Mouse (Mus musculus) liver, embryonic 13.5 days (tissue): ENCODE measurements around the gene Grk6. TPM values are rescaled to one million over a fixed set of nuclear protein-coding genes. Genes with fewer than 3 reads are reported as not detected.

Experiments used
- ATAC-seq: fragments of 200-750 bp; cut with Nextera tagmentation; 2 replicates; pipeline ENCODE4 v1.8.0; 2017; ENCODE audit warnings: low read depth, mild to moderate bottlenecking, moderate number of reproducible peaks, moderate library complexity
- DNase-seq: peaks from one replicate; pipeline ENCODE4 v3.0.0; 2022
- H3K27ac ChIP-seq: fragments of 300-500 bp; sonication (generic); 2 replicates; pipeline ENCODE4 v1.5.1; 2015; ENCODE audit warnings: moderate library complexity, mild to moderate bottlenecking, inconsistent platforms
- H3K27me3 ChIP-seq: fragments of 300-500 bp; sonication (generic); 2 replicates; pipeline ENCODE4 v1.6.1; 2015; ENCODE audit warnings: mild to moderate bottlenecking, inconsistent platforms
- H3K36me3 ChIP-seq: fragments of 300-500 bp; sonication (generic); 2 replicates; pipeline ENCODE4 v1.6.1; 2015; ENCODE audit warnings: mild to moderate bottlenecking, inconsistent platforms
- H3K4me1 ChIP-seq: fragments of 300-500 bp; sonication (generic); replicated peaks from 2 replicates; pipeline ENCODE4 v1.6.1; 2015; ENCODE audit warnings: inconsistent platforms
- H3K4me2 ChIP-seq: fragments of 300-500 bp; sonication (generic); 2 replicates; pipeline ENCODE4 v1.6.1; 2015; ENCODE audit warnings: inconsistent platforms, mild to moderate bottlenecking, moderate library complexity
- H3K4me3 ChIP-seq: fragments of 300-500 bp; sonication (generic); replicated peaks from 2 replicates; pipeline ENCODE4 v1.5.1; 2015; ENCODE audit warnings: mild to moderate bottlenecking, inconsistent platforms
- H3K9ac ChIP-seq: fragments of 300-500 bp; sonication (generic); 2 replicates; pipeline ENCODE4 v1.6.1; 2015; ENCODE audit warnings: mild to moderate bottlenecking, inconsistent platforms
- H3K9me3 ChIP-seq: fragments of 300-500 bp; sonication (generic); replicated peaks from 2 replicates; pipeline ENCODE4 v1.6.1; 2016; ENCODE audit warnings: inconsistent platforms
- WGBS: fragments of 180-500 bp; shearing (Covaris S2); methylation state at CpG from one replicate; pipeline ENCODE4 v1.1.7; 2015; ENCODE audit not compliant: insufficient replicate concordance; 5-methylcytosine and 5-hydroxymethylcytosine counted together
- polyA plus RNA-seq: library from polyadenylated mRNA; unstranded; fragments of >200 nt; fragmentation: Nextera tagmentation; extraction: Ambion mirVana; gene quantifications from 2 replicates; pipeline ENCODE4 v1.2.1, GENCODE M21; 2015

Grk6 gene
- polyA plus RNA-seq, 1 experiment from 2014 or later, result 25.2 TPM

DNA sequence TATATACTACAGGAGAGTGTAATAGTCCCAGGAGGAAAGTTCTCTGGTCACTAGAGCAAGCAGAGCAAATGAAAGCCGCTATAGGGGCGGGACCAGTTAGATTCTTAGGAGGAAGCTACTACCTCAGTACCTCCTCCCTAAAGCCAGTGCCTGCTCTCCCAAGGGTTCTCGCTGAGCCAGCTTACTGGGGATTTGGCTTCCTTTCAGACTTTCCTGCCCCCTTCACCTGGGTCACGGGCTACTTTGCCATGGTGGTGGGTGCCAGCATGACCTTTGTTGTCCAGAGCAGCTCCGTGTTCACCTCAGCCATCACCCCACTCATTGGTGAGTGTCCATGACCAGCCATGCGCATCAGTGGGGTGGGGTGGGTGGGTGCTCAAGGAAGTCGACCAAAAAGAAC lies 33.0 kb upstream of the Grk6 start:
- no peaks in the 10 kb centered on the region for H3K36me3 ChIP-seq
- no peak overlapping the region for H3K4me2 ChIP-seq
- H3K9me3 ChIP-seq, result no peaks in the 10 kb centered on the region
- no peak for ATAC-seq
- peaks cover 87% of the 10 kb centered on the region for H3K27me3 ChIP-seq
- no peak overlapping the region for H3K9ac ChIP-seq
- DNase-seq, result no peak
- H3K4me1 ChIP-seq, result peaks cover 14% of the 10 kb centered on the region
- 56% methylated on average over 7 of the region's 7 CpGs for WGBS
- no peak overlapping the region for H3K27ac ChIP-seq
- no peak overlapping the region for H3K4me3 ChIP-seq

DNA sequence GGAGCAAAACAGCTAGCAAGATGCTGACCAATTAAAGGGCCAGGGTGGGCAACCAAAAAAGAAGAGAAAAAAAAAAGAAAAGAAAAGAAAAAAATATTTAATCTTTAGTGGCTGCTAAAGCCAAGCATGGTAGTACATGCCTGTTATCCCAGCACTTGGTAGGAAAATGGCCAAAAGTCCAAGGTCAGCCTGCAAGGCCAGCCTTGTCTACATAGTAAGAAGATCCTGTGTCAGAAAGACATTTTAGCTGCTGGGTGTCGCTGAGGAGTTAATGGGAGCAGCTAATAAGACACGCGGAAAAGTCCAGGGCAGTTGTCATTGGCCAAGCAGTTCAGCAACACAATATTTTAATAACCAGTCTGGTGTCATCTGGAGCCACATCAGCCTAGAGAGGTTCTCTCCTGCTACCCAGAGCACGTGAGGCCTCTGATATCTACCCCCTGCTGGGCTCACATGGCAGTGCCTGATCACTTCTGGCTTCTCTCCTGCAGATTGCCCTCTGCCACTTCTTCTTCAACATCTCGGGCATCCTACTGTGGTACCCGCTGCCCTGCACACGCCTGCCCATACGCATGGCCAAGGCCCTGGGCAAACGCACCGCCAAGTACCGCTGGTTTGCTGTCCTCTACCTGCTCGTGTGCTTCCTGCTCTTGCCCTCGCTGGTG lies 32.1 kb upstream of the Grk6 start:
- no peaks in the 10 kb centered on the region for H3K36me3 ChIP-seq
- no peak overlapping the region for H3K9ac ChIP-seq
- no peak overlapping the region for H3K4me2 ChIP-seq
- H3K4me1 ChIP-seq, result peaks cover 14% of the 10 kb centered on the region
- H3K9me3 ChIP-seq, result no peaks in the 10 kb centered on the region
- H3K27me3 ChIP-seq, result peaks cover 84% of the 10 kb centered on the region
- no peak for ATAC-seq
- WGBS, result 68% methylated on average over 13 of the region's 13 CpGs
- no peak for DNase-seq
- H3K4me3 ChIP-seq, result no peak overlapping the region
- no peak overlapping the region for H3K27ac ChIP-seq

DNA sequence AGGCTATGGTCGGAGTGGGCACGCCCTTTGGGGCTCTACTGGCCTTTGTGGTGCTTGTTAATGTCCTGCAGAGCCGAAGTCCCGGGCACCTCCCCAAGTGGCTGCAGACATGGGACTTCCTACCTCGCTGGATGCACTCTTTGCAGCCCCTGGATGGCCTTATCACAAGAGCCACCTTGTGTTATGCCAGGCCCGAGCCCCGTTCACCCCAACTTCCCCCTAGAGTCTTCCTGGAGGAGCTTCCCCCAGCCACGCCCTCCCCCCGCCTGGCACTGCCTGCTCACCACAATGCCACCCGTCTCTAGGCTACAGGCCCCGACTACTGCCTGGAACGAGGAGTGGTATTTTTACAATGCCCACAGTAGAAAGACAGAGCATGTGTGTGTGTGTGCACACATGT lies 31.5 kb upstream of the Grk6 start:
- peaks cover 84% of the 10 kb centered on the region for H3K27me3 ChIP-seq
- H3K9ac ChIP-seq, result no peak overlapping the region

DNA sequence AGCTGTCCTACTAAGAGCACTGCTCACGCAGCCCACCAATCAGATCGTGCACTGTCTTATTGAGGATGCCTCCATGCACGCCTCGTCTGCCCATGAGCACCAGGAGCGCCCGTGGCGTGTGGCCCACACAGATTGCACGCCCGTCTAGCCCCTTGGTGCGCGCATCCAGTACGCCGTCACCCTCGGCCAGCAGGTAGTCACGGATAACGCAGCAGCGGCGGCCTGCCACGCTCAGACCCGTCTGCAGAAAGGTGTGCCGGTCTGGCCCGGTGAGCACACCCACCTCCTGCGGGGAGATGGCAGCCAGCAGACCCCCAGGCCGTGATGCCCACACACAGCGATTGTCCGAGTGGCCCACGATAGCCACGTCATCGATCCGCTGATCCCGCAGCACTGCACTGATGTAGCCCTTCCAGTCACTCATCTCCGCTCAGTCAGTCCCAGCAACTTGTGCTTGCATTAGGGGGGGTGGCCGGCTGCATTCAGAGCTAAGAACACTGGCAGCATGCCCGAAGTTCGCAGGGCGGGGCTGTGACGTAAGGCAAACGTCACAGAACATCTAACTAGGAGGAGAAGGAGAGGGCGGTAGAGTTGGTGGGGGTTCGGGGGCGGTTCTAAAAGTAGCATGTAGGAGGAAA lies 30.0 kb upstream of the Grk6 start, which contains the start of gene Pfn3:
Gene Pfn3, minus strand, starts transcription at position 490 of the 638 bp plus-strand sequence.
- no peak within 1 kb of the TSS for H3K27ac ChIP-seq
- peak within 1 kb of the TSS; percentile 17; the same call in 1 of the 2 replicates for H3K4me3 ChIP-seq
- peaks cover 21% of the 10 kb centered on the region for H3K4me1 ChIP-seq
- DNase-seq (no peak), ATAC-seq (no peak)
- H3K4me2 ChIP-seq, result peak within 1 kb of the TSS; percentile 50
- H3K27me3 ChIP-seq, result peaks cover 83% of the 10 kb centered on the region
- WGBS, result 14% methylated on average over 41 of the region's 41 CpGs
- H3K9me3 ChIP-seq, result no peaks in the 10 kb centered on the region
- peak within 1 kb of the TSS; percentile 36; the same call in 1 of the 2 replicates for H3K9ac ChIP-seq
- H3K36me3 ChIP-seq, result no peaks in the 10 kb centered on the region

More for the DNA sequence above, 31.5 kb upstream of the Grk6 start:
- H3K4me3 ChIP-seq, result no peak overlapping the region
- no peaks in the 10 kb centered on the region for H3K9me3 ChIP-seq
- 23% methylated on average over 12 of the region's 12 CpGs for WGBS
- H3K36me3 ChIP-seq, result no peaks in the 10 kb centered on the region
- 0 out of 2 replicates have a peak, but pooled peaks have one; percentile 7 for ATAC-seq
- H3K4me2 ChIP-seq, result no peak overlapping the region
- peaks cover 19% of the 10 kb centered on the region for H3K4me1 ChIP-seq
- no peak for DNase-seq
- H3K27ac ChIP-seq, result no peak overlapping the region

DNA sequence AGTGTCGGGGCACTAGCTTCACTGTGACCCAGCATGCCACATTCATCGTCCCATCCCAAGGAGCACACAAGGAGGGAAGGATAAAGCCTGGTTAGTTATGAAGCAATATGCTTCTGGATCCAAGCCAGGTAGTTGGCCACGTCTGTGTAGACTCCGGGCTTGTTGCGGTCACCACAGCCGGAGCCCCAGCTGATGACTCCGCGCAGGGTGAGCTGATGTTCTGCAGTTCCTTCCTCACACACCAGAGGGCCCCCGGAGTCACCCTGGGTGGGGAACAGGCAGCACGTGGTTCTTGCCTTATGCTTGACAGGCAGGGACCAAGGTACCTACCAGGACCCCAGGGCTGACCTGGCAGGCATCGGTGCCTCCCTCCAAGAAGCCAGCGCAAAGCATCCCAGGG lies 26.9 kb upstream of the Grk6 start:
- Histone ChIP-seq H3K4me2 (no peak overlapping the region), H3K27ac (no peak overlapping the region), H3K27me3 (peaks cover 84% of the 10 kb centered on the region), H3K36me3 (no peaks in the 10 kb centered on the region), H3K4me3 (no peak overlapping the region), H3K9me3 (no peaks in the 10 kb centered on the region), H3K9ac (no peak overlapping the region), H3K4me1 (peaks cover 38% of the 10 kb centered on the region)
- DNase-seq (peak; percentile 59), ATAC-seq (peak; percentile 64)
- 8% methylated on average over 12 of the region's 12 CpGs for WGBS

DNA sequence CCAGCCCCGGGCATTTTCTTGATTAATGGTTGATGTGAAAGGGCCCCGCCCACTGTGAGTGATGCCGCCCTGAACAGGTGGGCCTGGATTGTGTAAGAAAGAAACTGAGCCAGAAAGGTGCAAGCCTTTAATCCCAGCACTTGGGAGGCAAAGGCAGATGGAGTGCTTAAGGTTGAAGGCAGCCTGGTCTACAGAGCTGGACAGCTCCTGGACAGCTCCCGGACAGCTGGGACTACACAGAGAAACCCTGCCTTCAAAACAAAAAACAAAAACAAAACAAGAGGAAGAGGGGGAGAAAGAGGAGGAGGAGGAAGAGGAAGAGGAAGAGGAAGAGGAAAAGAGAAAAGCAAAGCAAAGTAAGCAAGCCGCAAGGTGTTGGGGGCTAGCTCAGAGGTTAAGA lies 25.7 kb upstream of the Grk6 start:
- H3K4me3 ChIP-seq, result no peak overlapping the region
- WGBS, result 54% methylated on average over 5 of the region's 5 CpGs
- H3K36me3 ChIP-seq, result no peaks in the 10 kb centered on the region
- H3K4me1 ChIP-seq, result peaks cover 31% of the 10 kb centered on the region
- H3K9ac ChIP-seq, result no peak overlapping the region
- no peaks in the 10 kb centered on the region for H3K9me3 ChIP-seq
- H3K4me2 ChIP-seq, result no peak overlapping the region
- ATAC-seq, result no peak
- no peak for DNase-seq
- no peak overlapping the region for H3K27ac ChIP-seq
- H3K27me3 ChIP-seq, result peaks cover 73% of the 10 kb centered on the region

DNA sequence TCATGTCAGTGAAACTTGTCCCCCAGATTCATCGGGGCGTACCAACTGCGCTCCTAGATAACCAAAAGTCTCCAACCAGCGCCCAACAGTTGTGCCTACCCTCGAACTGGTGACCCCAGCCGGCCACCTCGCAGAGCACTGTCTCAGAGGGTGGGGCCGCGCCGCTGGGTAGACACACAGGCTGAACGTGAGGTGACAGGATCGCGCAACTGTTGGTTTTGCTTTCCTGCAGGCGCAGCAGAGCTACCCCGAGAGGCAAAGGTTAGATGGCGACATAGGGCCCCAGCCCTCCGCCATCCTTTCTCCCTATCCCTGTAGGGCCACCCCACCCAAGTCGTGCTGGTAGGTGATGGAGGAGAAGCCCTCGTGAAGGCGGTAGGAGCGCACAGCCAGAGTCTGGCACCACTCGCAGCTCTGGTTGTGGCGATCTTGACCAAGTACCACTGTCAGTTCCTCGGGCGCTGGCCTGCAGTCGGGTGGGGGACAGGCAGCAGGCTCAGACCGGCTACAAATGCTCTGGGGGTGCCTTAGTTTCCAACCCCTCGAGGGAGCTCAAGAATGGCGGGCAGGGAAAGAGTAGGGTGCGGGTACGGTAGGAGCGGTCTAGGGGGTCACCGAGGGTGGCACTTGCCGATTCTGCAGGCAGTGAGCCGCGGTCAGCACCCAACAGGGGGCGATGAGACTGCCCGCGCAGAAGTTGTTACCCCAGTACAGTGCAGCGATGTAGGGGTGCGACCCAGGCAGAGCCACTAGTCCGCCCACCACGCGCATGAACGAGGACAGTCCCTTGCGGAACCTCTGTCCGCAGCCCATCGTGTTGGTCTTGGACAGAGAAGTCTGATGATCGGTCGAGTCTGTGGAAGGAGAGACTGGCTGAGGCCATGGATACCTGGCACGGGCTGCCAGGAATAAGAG lies 24.6 kb upstream of the Grk6 start:
- Histone ChIP-seq H3K9me3 (no peaks in the 10 kb centered on the region), H3K9ac (no peak overlapping the region), H3K4me2 (no peak overlapping the region), H3K27me3 (peaks cover 65% of the 10 kb centered on the region), H3K4me3 (no peak overlapping the region), H3K27ac (no peak overlapping the region), H3K36me3 (no peaks in the 10 kb centered on the region), H3K4me1 (peaks cover 25% of the 10 kb centered on the region)
- 21% methylated on average over 51 of the region's 51 CpGs for WGBS
- ATAC-seq (peak; percentile 29), DNase-seq (no peak)

DNA sequence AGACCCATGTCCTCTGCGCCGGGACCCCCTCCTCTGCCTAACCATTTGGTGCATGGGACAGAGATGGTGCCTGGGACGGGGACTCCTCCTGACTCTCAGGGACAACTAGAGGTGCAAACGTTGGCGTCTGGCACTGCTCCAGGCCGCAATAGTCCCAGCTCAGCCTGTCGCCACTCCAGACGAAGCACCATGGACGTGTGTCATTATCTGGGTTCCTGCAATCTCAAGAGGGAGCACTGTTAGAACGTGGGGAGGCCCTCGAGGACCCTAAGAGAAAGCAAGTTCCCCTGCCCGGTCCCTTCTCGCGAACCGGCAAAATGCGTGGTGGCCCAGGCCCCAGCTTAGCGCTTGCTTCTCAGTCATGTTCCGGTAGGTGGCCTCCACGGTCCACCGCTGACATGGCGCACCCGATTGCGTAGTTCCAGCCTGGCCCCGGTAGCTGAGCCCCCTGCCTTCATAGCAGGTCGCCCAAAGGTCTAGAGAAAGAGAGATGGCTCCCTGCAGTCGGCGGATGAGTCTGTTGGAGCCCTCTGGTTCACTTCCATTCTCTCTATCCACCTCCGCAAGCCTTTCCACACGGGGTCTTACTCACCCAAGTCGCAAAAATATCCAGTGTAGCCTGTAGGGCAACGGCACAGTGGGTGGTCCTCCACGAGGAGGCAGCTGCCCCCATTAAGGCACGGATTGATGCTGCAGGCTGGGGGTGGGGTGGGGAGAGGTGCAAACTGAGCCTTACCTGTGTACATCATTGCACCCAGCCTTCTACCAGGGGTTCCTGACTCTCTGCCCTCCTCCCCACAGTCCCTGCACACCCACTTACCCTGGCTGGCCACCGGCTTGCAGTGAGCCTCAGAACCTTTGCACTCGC lies 23.7 kb upstream of the Grk6 start:
- H3K9ac ChIP-seq, result no peak overlapping the region
- ATAC-seq (peak; percentile 11; the same call in 1 of the 2 replicates), DNase-seq (no peak)
- no peak overlapping the region for H3K27ac ChIP-seq
- H3K27me3 ChIP-seq, result peaks cover 61% of the 10 kb centered on the region
- H3K4me1 ChIP-seq, result peaks cover 30% of the 10 kb centered on the region
- H3K36me3 ChIP-seq, result no peaks in the 10 kb centered on the region
- H3K4me3 ChIP-seq, result no peak overlapping the region
- H3K9me3 ChIP-seq, result no peaks in the 10 kb centered on the region
- WGBS, result 10% methylated on average over 35 of the region's 35 CpGs
- H3K4me2 ChIP-seq, result peak overlapping the region; percentile 17; the same call in 1 of the 2 replicates

DNA sequence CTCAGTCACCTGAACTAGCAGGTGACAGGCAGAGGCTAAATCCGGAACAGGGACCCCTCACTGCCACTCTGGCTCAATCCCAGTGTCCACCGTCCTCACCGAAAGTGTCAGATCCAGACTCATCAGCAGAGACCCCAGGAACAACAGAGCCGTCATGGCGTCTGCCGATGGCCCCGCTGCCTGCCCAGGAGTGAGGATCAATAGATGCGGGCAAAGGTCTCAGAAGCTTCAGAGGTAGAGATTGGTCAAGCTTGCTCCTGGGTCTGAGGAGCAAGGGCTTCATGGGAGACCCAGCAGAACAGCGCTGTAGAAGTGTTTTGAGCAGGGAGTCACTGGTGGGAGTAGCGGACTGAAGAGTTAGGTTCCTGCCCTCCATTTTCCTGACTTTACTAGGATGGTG lies 18.3 kb upstream of the Grk6 start, which contains the start of gene F12:
Gene F12, minus strand, starts transcription at position 181 of the 400 bp plus-strand sequence.
- peak within 1 kb of the TSS; percentile 52 for H3K4me2 ChIP-seq
- H3K27me3 ChIP-seq, result peaks cover 17% of the 10 kb centered on the region
- 67% methylated on average over 10 of the region's 10 CpGs for WGBS
- H3K9me3 ChIP-seq, result no peaks in the 10 kb centered on the region
- H3K36me3 ChIP-seq, result no peaks in the 10 kb centered on the region
- peaks cover 11% of the 10 kb centered on the region for H3K4me1 ChIP-seq
- peak within 1 kb of the TSS; percentile 43; the same call in 1 of the 2 replicates for H3K9ac ChIP-seq
- no peak within 1 kb of the TSS; the same call in 1 of the 2 replicates for H3K27ac ChIP-seq
- no peak for DNase-seq
- no peak for ATAC-seq
- peak within 1 kb of the TSS; percentile 27 for H3K4me3 ChIP-seq

DNA sequence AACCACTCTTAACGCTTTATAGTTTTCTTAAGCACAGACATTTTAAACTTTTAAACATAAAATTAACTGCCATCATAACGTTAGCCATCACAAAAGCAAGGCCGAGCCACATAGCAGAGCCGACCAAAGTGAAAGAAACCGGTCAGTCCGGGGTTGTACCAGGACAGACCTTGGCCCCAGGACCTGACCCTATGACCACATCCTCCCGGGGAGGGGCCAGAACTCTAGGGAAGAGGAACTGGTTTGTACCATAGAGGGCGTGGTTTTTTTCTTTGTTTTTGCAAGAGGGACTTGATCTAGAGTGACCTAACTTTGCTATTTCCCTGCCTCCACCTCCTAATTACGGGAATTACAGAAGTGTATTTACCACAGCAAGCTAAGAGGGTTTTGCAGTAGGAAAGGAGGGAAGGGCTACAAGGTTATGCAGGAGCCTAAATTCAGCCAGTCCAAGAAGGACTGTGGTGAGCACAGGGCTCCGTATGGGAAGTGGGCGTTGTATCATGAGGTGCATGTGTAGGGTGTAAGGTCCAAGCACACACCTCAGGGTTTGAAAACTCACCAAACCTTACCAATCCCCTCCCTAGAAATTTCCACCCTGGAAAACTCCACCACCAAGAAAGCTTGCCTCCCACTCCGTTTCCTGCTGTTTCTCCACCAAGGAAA lies 15.5 kb upstream of the Grk6 start:
- peak overlapping the region; percentile 26; the same call in 1 of the 2 replicates for H3K4me2 ChIP-seq
- peak overlapping the region; percentile 37; the same call in 1 of the 2 replicates for H3K27ac ChIP-seq

More for the DNA sequence above, 15.5 kb upstream of the Grk6 start:
- Histone ChIP-seq H3K4me3 (no peak overlapping the region), H3K4me1 (peaks cover 9% of the 10 kb centered on the region), H3K36me3 (no peaks in the 10 kb centered on the region), H3K9ac (no peak overlapping the region), H3K9me3 (no peaks in the 10 kb centered on the region), H3K27me3 (0 out of 2 replicates have a peak, but pooled peaks cover 3% of the 10 kb centered on the region)
- no peak for DNase-seq
- 29% methylated on average over 12 of the region's 12 CpGs for WGBS
- ATAC-seq, result peak; percentile 77
